Mouse (Mus musculus) heart, embryonic 16.5 days (tissue): ENCODE results near the gene Tmem206. TPM values are rescaled to one million over a fixed set of nuclear protein-coding genes. Genes with fewer than 3 reads are reported as not detected.

Experiments used
- ATAC-seq: fragments of 200-750 bp; cut with Nextera tagmentation; replicated peaks from 2 replicates; pipeline ENCODE4 v1.8.0; 2017; ENCODE audit warnings: moderate number of reproducible peaks; ENCODE audit not compliant: insufficient read depth, low FRiP score; ENCODE audit errors: extremely low read depth
- H3K27ac ChIP-seq: fragments of 300-500 bp; sonication (generic); 2 replicates; pipeline ENCODE4 v1.5.1; 2014; ENCODE audit warnings: mild to moderate bottlenecking, low read length, control low read depth, moderate library complexity
- H3K27me3 ChIP-seq: fragments of 300-500 bp; sonication (generic); 2 replicates; pipeline ENCODE4 v1.6.1; 2014; ENCODE audit warnings: low read length, mixed read lengths; ENCODE audit not compliant: control insufficient read depth, insufficient read depth
- H3K36me3 ChIP-seq: fragments of 300-500 bp; sonication (generic); 2 replicates; pipeline ENCODE4 v1.6.1; 2014; ENCODE audit not compliant: control insufficient read depth, insufficient read depth
- H3K4me1 ChIP-seq: fragments of 300-500 bp; sonication (generic); 2 replicates; pipeline ENCODE4 v1.6.1; 2014; ENCODE audit warnings: low read length, mixed read lengths; ENCODE audit not compliant: control insufficient read depth, insufficient read depth
- H3K4me2 ChIP-seq: fragments of 300-500 bp; sonication (generic); 2 replicates; pipeline ENCODE4 v1.6.1; 2014; ENCODE audit warnings: low read depth, mild to moderate bottlenecking, control low read depth, low read length
- H3K4me3 ChIP-seq: fragments of 300-500 bp; sonication (generic); 2 replicates; pipeline ENCODE4 v1.5.1; 2014; ENCODE audit warnings: mild to moderate bottlenecking, control low read depth, low read length
- H3K9ac ChIP-seq: fragments of 300-500 bp; sonication (generic); 2 replicates; pipeline ENCODE4 v1.6.1; 2014; ENCODE audit warnings: low read length, control low read depth
- H3K9me3 ChIP-seq: fragments of 300-500 bp; sonication (generic); replicated peaks from 2 replicates; pipeline ENCODE4 v1.6.1; 2016; ENCODE audit warnings: low read length; ENCODE audit not compliant: control insufficient read depth
- WGBS: fragments of 180-500 bp; shearing (Covaris S2); extraction: QIAGEN DNeasy Blood & Tissue Kit; methylation state at CpG from one replicate; pipeline ENCODE4 v1.1.7; 2014; 5-methylcytosine and 5-hydroxymethylcytosine counted together
- polyA plus RNA-seq: library from polyadenylated mRNA; unstranded; fragments of >200 nt; fragmentation: Nextera tagmentation; extraction: Ambion mirVana; gene quantifications from 2 replicates; pipeline ENCODE4 v1.2.1, GENCODE M21; 2015

Gene Tmem206
- polyA plus RNA-seq, 1 experiment from 2014 or later: 19.4 TPM

- H3K4me1 ChIP-seq: peaks cover 7% of the 10 kb centered on the region
- peak within 1 kb of the TSS; percentile 71 for H3K4me2 ChIP-seq
- H3K9ac ChIP-seq: peak within 1 kb of the TSS; percentile 90
- peak within 1 kb of the TSS; percentile 77 for H3K4me3 ChIP-seq
- H3K27me3 ChIP-seq: no peaks in the 10 kb centered on the region
- peak within 1 kb of the TSS; percentile 79 for H3K27ac ChIP-seq
- H3K9me3 ChIP-seq: no peaks in the 10 kb centered on the region
- under 1% methylated on average over 54 of the region's 54 CpGs for WGBS
- peak; percentile 89 for ATAC-seq
- no peaks in the 10 kb centered on the region for H3K36me3 ChIP-seq
Observed at GRCm38 (mm10) chr1:191317591-191318196, 8.0 kb upstream of the Tmem206 start, which contains the start of gene Nenf. Gene Nenf (minus strand): TSS chr1:191318194.

- peak overlapping the region; percentile 70 for H3K27ac ChIP-seq
- no peak overlapping the region for H3K9ac ChIP-seq
- WGBS: 25% methylated on average over 5 of the region's 5 CpGs
Observed at GRCm38 (mm10) chr1:191318686-191319085, 7.0 kb upstream of the Tmem206 start.

GRCm38 (mm10) chr1:191323381-191323780 is 2.3 kb upstream of the Tmem206 start:
- Histone ChIP-seq H3K9me3 (no peaks in the 10 kb centered on the region), H3K36me3 (no peaks in the 10 kb centered on the region), H3K9ac (no peak overlapping the region), H3K4me1 (peaks cover 21% of the 10 kb centered on the region), H3K27ac (no peak overlapping the region), H3K4me2 (no peak overlapping the region), H3K4me3 (no peak overlapping the region), H3K27me3 (no peaks in the 10 kb centered on the region)
- no peak for ATAC-seq
- WGBS: 82% methylated on average over 3 of the region's 3 CpGs

More at GRCm38 (mm10) chr1:191318686-191319085, 7.0 kb upstream of the Tmem206 start:
- no peak for ATAC-seq
- H3K36me3 ChIP-seq: no peaks in the 10 kb centered on the region
- H3K9me3 ChIP-seq: no peaks in the 10 kb centered on the region
- no peaks in the 10 kb centered on the region for H3K27me3 ChIP-seq
- no peak overlapping the region for H3K4me2 ChIP-seq
- H3K4me1 ChIP-seq: 0 out of 2 replicates have a peak, but pooled peaks cover 2% of the 10 kb centered on the region
- H3K4me3 ChIP-seq: no peak overlapping the region

GRCm38 (mm10) chr1:191324733-191325590 is 750 bp upstream of the Tmem206 start:
- no peaks in the 10 kb centered on the region for H3K9me3 ChIP-seq
- no peak for ATAC-seq

GRCm38 (mm10) chr1:191326233-191326882 is 646 bp downstream of the Tmem206 start:
- Histone ChIP-seq H3K4me2 (peak overlapping the region; percentile 91), H3K27me3 (no peaks in the 10 kb centered on the region), H3K9ac (peak overlapping the region; percentile 81), H3K36me3 (no peaks in the 10 kb centered on the region), H3K27ac (peak overlapping the region; percentile 40), H3K4me1 (peaks cover 20% of the 10 kb centered on the region), H3K4me3 (peak overlapping the region; percentile 64), H3K9me3 (no peaks in the 10 kb centered on the region)
- 2% methylated on average over 35 of the region's 35 CpGs for WGBS
- peak; percentile 70 for ATAC-seq

More at GRCm38 (mm10) chr1:191324733-191325590, 750 bp upstream of the Tmem206 start:
- peak overlapping the region; percentile 91 for H3K4me2 ChIP-seq
- H3K9ac ChIP-seq: peak overlapping the region; percentile 81
- H3K36me3 ChIP-seq: no peaks in the 10 kb centered on the region
- H3K4me1 ChIP-seq: peaks cover 20% of the 10 kb centered on the region
- 69% methylated on average over 7 of the region's 7 CpGs for WGBS
- peak overlapping the region; percentile 64 for H3K4me3 ChIP-seq
- H3K27me3 ChIP-seq: no peaks in the 10 kb centered on the region
- no peak overlapping the region for H3K27ac ChIP-seq

GRCm38 (mm10) chr1:191327258-191327657 is 1.5 kb downstream of the Tmem206 start:
- no peaks in the 10 kb centered on the region for H3K36me3 ChIP-seq
- 77% methylated on average over 8 of the region's 8 CpGs for WGBS
- H3K4me1 ChIP-seq: peaks cover 20% of the 10 kb centered on the region
- peak overlapping the region; percentile 91 for H3K4me2 ChIP-seq
- H3K27me3 ChIP-seq: no peaks in the 10 kb centered on the region
- H3K9ac ChIP-seq: peak overlapping the region; percentile 22; the same call in 1 of the 2 replicates
- no peaks in the 10 kb centered on the region for H3K9me3 ChIP-seq
- H3K27ac ChIP-seq: no peak overlapping the region
- no peak for ATAC-seq
- H3K4me3 ChIP-seq: no peak overlapping the region

- no peak overlapping the region for H3K4me3 ChIP-seq
- no peaks in the 10 kb centered on the region for H3K9me3 ChIP-seq
- WGBS: 62% methylated on average over 8 of the region's 8 CpGs
- peaks cover 20% of the 10 kb centered on the region for H3K4me1 ChIP-seq
- peak overlapping the region; percentile 26; the same call in 1 of the 2 replicates for H3K9ac ChIP-seq
- no peak for ATAC-seq
- no peak overlapping the region for H3K4me2 ChIP-seq
- H3K27ac ChIP-seq: no peak overlapping the region
- H3K27me3 ChIP-seq: no peaks in the 10 kb centered on the region
- no peaks in the 10 kb centered on the region; the same call in 1 of the 2 replicates for H3K36me3 ChIP-seq
Observed at GRCm38 (mm10) chr1:191328019-191328441, 2.3 kb downstream of the Tmem206 start.

- no peak overlapping the region for H3K27ac ChIP-seq
- no peak overlapping the region for H3K4me2 ChIP-seq
- no peaks in the 10 kb centered on the region for H3K9me3 ChIP-seq
- H3K4me3 ChIP-seq: no peak overlapping the region
- WGBS: 83% methylated on average over 4 of the region's 4 CpGs
- no peaks in the 10 kb centered on the region; the same call in 1 of the 2 replicates for H3K36me3 ChIP-seq
- ATAC-seq: no peak
- no peak overlapping the region for H3K9ac ChIP-seq
- H3K27me3 ChIP-seq: no peaks in the 10 kb centered on the region
- peaks cover 20% of the 10 kb centered on the region for H3K4me1 ChIP-seq
Observed at GRCm38 (mm10) chr1:191330356-191330755, 4.6 kb downstream of the Tmem206 start.
